Mouse (Mus musculus): ENCODE measurements around the gene Rap2a. TPM values are rescaled to one million over a fixed set of nuclear protein-coding genes. Genes with fewer than 3 reads are reported as not detected.

Gene Rap2a
- polyA plus RNA-seq, 1 experiment from 2014 or later = 3.6 TPM

DNA sequence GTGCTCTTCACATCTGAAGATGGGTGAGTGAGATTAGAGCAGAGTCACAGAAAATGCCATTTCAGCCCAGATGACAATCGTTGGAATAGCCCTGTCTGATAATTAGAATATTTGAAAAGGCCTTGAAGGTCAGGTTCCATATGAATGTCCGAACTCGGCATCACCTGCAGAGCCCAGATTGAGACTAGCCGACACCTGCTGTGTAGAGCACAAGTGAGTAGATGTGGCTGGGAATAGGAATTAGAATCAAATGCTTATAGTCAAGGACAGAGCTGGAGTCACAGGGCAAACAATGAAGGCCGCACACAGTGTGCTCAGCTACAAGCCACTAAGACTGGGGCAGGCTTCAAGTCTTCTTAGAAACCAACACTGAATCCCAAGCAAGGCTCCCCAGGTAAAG, 6.3 kb downstream of the Rap2a start:
- Histone ChIP-seq H3K9me3 (replicated peaks; ENCODE audit: control insufficient read depth, low read length) (0 out of 2 replicates have a peak, but pooled peaks cover 3% of the 10 kb centered on the region), H3K4me3 (ENCODE audit: low read length) (no peak overlapping the region), H3K4me1 (ENCODE audit: control insufficient read depth, insufficient read depth, low read length) (0 out of 2 replicates have a peak, but pooled peaks cover 6% of the 10 kb centered on the region), H3K36me3 (ENCODE audit: control insufficient read depth, insufficient read depth) (peaks cover 4% of the 10 kb centered on the region; the same call in 1 of the 2 replicates), H3K27ac (ENCODE audit: low read length) (no peak overlapping the region), H3K9ac (ENCODE audit: low read length) (no peak overlapping the region), H3K4me2 (ENCODE audit: low read depth, low read length) (no peak overlapping the region), H3K27me3 (ENCODE audit: control insufficient read depth, insufficient read depth, low read length) (no peaks in the 10 kb centered on the region)
- no peak for ATAC-seq (replicated peaks; ENCODE audit: extremely low read depth, insufficient read depth, low FRiP score)
- 90% methylated on average over 5 of the region's 5 CpGs for WGBS

DNA sequence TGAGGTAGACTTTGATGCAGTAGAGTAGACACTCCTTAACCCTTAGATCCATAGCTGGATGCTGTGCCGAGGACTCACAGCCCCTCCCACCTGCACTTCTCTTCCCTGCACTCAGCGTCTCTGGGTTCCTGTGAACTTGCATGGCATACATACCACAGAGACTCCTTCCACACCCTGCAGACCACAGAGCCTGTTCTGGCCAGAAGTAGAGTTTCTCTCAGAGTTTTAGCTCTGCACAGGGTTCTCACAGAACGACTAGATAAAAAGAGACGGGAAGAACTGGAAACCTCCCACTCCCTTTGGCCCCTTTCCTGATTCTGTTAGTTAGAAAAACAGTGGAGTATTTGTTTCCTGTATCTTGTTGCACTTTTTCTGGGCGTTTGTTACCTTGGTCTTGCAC, 18.0 kb downstream of the Rap2a start:
- 16% methylated on average over 5 of the region's 5 CpGs for WGBS
- Histone ChIP-seq H3K27me3 (ENCODE audit: control insufficient read depth, insufficient read depth, low read length) (no peaks in the 10 kb centered on the region), H3K27ac (ENCODE audit: low read length) (peak overlapping the region; percentile 39; the same call in 1 of the 2 replicates), H3K4me2 (ENCODE audit: low read depth, low read length) (peak overlapping the region; percentile 14), H3K9ac (ENCODE audit: low read length) (no peak overlapping the region), H3K4me3 (ENCODE audit: low read length) (no peak overlapping the region), H3K4me1 (ENCODE audit: control insufficient read depth, insufficient read depth, low read length) (peaks cover 23% of the 10 kb centered on the region), H3K9me3 (replicated peaks; ENCODE audit: control insufficient read depth, low read length) (no peaks in the 10 kb centered on the region), H3K36me3 (ENCODE audit: control insufficient read depth, insufficient read depth) (no peaks in the 10 kb centered on the region)
- ATAC-seq (replicated peaks; ENCODE audit: extremely low read depth, insufficient read depth, low FRiP score) = peak; percentile 57; the same call in 1 of the 2 replicates

- Histone ChIP-seq H3K9me3 (replicated peaks; ENCODE audit: control insufficient read depth, low read length) (no peaks in the 10 kb centered on the region), H3K27ac (ENCODE audit: low read length) (no peak overlapping the region), H3K9ac (ENCODE audit: low read length) (no peak overlapping the region), H3K27me3 (ENCODE audit: control insufficient read depth, insufficient read depth, low read length) (no peaks in the 10 kb centered on the region), H3K36me3 (ENCODE audit: control insufficient read depth, insufficient read depth) (no peaks in the 10 kb centered on the region), H3K4me1 (ENCODE audit: control insufficient read depth, insufficient read depth, low read length) (peaks cover 23% of the 10 kb centered on the region), H3K4me3 (ENCODE audit: low read length) (no peak overlapping the region), H3K4me2 (ENCODE audit: low read depth, low read length) (no peak overlapping the region)
- WGBS = 54% methylated on average over 5 of the region's 5 CpGs
- ATAC-seq (replicated peaks; ENCODE audit: extremely low read depth, insufficient read depth, low FRiP score) = no peak
Observed at GRCm38 (mm10) chr14:120496827-120497226, 18.6 kb downstream of the Rap2a start.

GRCm38 (mm10) chr14:120499096-120499495, 20.9 kb downstream of the Rap2a start:
- WGBS = 92% methylated on average over 10 of the region's 10 CpGs
- no peaks in the 10 kb centered on the region for H3K27me3 ChIP-seq (ENCODE audit: control insufficient read depth, insufficient read depth, low read length)
- H3K9me3 ChIP-seq (replicated peaks; ENCODE audit: control insufficient read depth, low read length) = no peaks in the 10 kb centered on the region
- no peak overlapping the region for H3K4me3 ChIP-seq (ENCODE audit: low read length)
- no peak overlapping the region for H3K4me2 ChIP-seq (ENCODE audit: low read depth, low read length)
- ATAC-seq (replicated peaks; ENCODE audit: extremely low read depth, insufficient read depth, low FRiP score) = no peak
- 0 out of 2 replicates have a peak, but pooled peaks cover under 1% of the 10 kb centered on the region for H3K36me3 ChIP-seq (ENCODE audit: control insufficient read depth, insufficient read depth)
- H3K27ac ChIP-seq (ENCODE audit: low read length) = no peak overlapping the region
- peaks cover 23% of the 10 kb centered on the region for H3K4me1 ChIP-seq (ENCODE audit: control insufficient read depth, insufficient read depth, low read length)
- H3K9ac ChIP-seq (ENCODE audit: low read length) = no peak overlapping the region

DNA sequence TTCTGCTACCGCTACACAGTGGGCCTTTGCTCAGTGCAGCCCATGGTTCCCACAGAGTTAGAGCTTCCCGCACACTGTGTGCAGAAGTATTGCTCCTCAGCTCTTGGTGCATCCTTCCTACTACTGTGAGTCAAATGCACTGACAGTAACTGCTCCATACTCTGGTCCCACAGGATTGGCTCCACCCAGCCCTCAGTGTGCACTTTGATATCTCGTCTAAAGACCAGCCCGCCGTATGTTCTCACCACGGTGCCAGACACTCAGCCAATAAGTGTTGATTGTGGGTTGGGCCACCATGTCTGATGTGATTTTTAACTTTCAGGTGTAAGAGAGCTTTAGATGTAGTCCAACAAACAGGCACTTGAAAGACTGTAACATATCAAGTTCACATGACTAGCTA, 21.4 kb downstream of the Rap2a start:
- Histone ChIP-seq H3K4me1 (ENCODE audit: control insufficient read depth, insufficient read depth, low read length) (peaks cover 23% of the 10 kb centered on the region), H3K4me3 (ENCODE audit: low read length) (no peak overlapping the region), H3K36me3 (ENCODE audit: control insufficient read depth, insufficient read depth) (0 out of 2 replicates have a peak, but pooled peaks cover 5% of the 10 kb centered on the region), H3K4me2 (ENCODE audit: low read depth, low read length) (no peak overlapping the region), H3K27ac (ENCODE audit: low read length) (no peak overlapping the region), H3K9ac (ENCODE audit: low read length) (no peak overlapping the region), H3K27me3 (ENCODE audit: control insufficient read depth, insufficient read depth, low read length) (no peaks in the 10 kb centered on the region), H3K9me3 (replicated peaks; ENCODE audit: control insufficient read depth, low read length) (no peaks in the 10 kb centered on the region)
- 68% methylated on average over 6 of the region's 6 CpGs for WGBS
- no peak for ATAC-seq (replicated peaks; ENCODE audit: extremely low read depth, insufficient read depth, low FRiP score)

- no peak for ATAC-seq (replicated peaks; ENCODE audit: extremely low read depth, insufficient read depth, low FRiP score)
- H3K36me3 ChIP-seq (ENCODE audit: control insufficient read depth, insufficient read depth) = 0 out of 2 replicates have a peak, but pooled peaks cover 5% of the 10 kb centered on the region
- no peak overlapping the region for H3K9ac ChIP-seq (ENCODE audit: low read length)
- no peak overlapping the region for H3K27ac ChIP-seq (ENCODE audit: low read length)
- no peaks in the 10 kb centered on the region for H3K27me3 ChIP-seq (ENCODE audit: control insufficient read depth, insufficient read depth, low read length)
- no peaks in the 10 kb centered on the region for H3K9me3 ChIP-seq (replicated peaks; ENCODE audit: control insufficient read depth, low read length)
- peaks cover 22% of the 10 kb centered on the region for H3K4me1 ChIP-seq (ENCODE audit: control insufficient read depth, insufficient read depth, low read length)
- H3K4me3 ChIP-seq (ENCODE audit: low read length) = no peak overlapping the region
- 73% methylated on average over 12 of the region's 12 CpGs for WGBS
- H3K4me2 ChIP-seq (ENCODE audit: low read depth, low read length) = no peak overlapping the region
Observed at GRCm38 (mm10) chr14:120500021-120500560, 21.8 kb downstream of the Rap2a start.

DNA sequence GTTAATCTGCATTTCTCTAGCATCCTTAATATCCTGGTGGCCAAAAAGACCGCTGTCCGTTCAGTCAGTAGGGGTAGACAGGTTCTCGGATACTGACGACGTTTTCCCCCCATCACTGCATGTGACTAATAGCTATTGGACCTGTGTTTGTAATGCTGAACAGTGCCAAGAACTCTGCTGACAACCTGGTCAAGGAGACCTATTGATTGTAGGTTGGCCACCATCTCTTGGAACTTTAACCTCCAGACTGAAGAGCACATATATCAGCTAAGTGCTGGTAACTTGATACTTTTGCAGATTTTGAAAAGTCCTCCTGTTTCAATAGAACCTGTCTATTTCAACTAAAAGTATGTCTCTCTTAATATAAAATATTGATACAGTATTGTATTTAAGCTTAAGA, 22.5 kb downstream of the Rap2a start:
- Histone ChIP-seq H3K9ac (ENCODE audit: low read length) (no peak overlapping the region), H3K4me3 (ENCODE audit: low read length) (no peak overlapping the region), H3K4me1 (ENCODE audit: control insufficient read depth, insufficient read depth, low read length) (peaks cover 15% of the 10 kb centered on the region), H3K36me3 (ENCODE audit: control insufficient read depth, insufficient read depth) (0 out of 2 replicates have a peak, but pooled peaks cover 5% of the 10 kb centered on the region), H3K27me3 (ENCODE audit: control insufficient read depth, insufficient read depth, low read length) (no peaks in the 10 kb centered on the region), H3K4me2 (ENCODE audit: low read depth, low read length) (no peak overlapping the region), H3K9me3 (replicated peaks; ENCODE audit: control insufficient read depth, low read length) (no peaks in the 10 kb centered on the region), H3K27ac (ENCODE audit: low read length) (no peak overlapping the region)
- 86% methylated on average over 5 of the region's 5 CpGs for WGBS
- ATAC-seq (replicated peaks; ENCODE audit: extremely low read depth, insufficient read depth, low FRiP score) = no peak

- no peaks in the 10 kb centered on the region for H3K9me3 ChIP-seq (replicated peaks; ENCODE audit: control insufficient read depth, low read length)
- no peak for ATAC-seq (replicated peaks; ENCODE audit: extremely low read depth, insufficient read depth, low FRiP score)
- H3K4me1 ChIP-seq (ENCODE audit: control insufficient read depth, insufficient read depth, low read length) = peaks cover 8% of the 10 kb centered on the region
- H3K36me3 ChIP-seq (ENCODE audit: control insufficient read depth, insufficient read depth) = 0 out of 2 replicates have a peak, but pooled peaks cover 5% of the 10 kb centered on the region
- no peak overlapping the region for H3K4me2 ChIP-seq (ENCODE audit: low read depth, low read length)
- 90% methylated on average over 12 of the region's 12 CpGs for WGBS
- no peak overlapping the region for H3K4me3 ChIP-seq (ENCODE audit: low read length)
- no peak overlapping the region for H3K9ac ChIP-seq (ENCODE audit: low read length)
- H3K27ac ChIP-seq (ENCODE audit: low read length) = no peak overlapping the region
- no peaks in the 10 kb centered on the region for H3K27me3 ChIP-seq (ENCODE audit: control insufficient read depth, insufficient read depth, low read length)
Observed at GRCm38 (mm10) chr14:120503641-120504040, 25.4 kb downstream of the Rap2a start.

GRCm38 (mm10) chr14:120504423-120504822, 26.2 kb downstream of the Rap2a start:
- Histone ChIP-seq H3K36me3 (ENCODE audit: control insufficient read depth, insufficient read depth) (0 out of 2 replicates have a peak, but pooled peaks cover 5% of the 10 kb centered on the region), H3K4me3 (ENCODE audit: low read length) (no peak overlapping the region), H3K4me2 (ENCODE audit: low read depth, low read length) (no peak overlapping the region), H3K9ac (ENCODE audit: low read length) (no peak overlapping the region), H3K27me3 (ENCODE audit: control insufficient read depth, insufficient read depth, low read length) (no peaks in the 10 kb centered on the region), H3K27ac (ENCODE audit: low read length) (no peak overlapping the region), H3K4me1 (ENCODE audit: control insufficient read depth, insufficient read depth, low read length) (peaks cover 8% of the 10 kb centered on the region), H3K9me3 (replicated peaks; ENCODE audit: control insufficient read depth, low read length) (no peaks in the 10 kb centered on the region)
- ATAC-seq (replicated peaks; ENCODE audit: extremely low read depth, insufficient read depth, low FRiP score) = no peak
- 89% methylated on average over 12 of the region's 12 CpGs for WGBS
